Mouse (Mus musculus): ENCODE measurements around the gene Wdhd1. TPM values are rescaled to one million over a fixed set of nuclear protein-coding genes. Genes with fewer than 3 reads are reported as not detected.

Wdhd1 gene
- total and polyA plus RNA-seq, 2 experiments from 2014 or later, result 8.8 to 12.3 TPM

GRCm38 (mm10) chr14:47286215-47286614, 9.6 kb upstream of the Wdhd1 start:
- Histone ChIP-seq H3K4me3 (ENCODE audit: low read depth, low read length) (no peak overlapping the region), H3K9ac (replicated peaks; ENCODE audit: low read length, poor library complexity, severe bottlenecking) (no peak overlapping the region), H3K4me2 (ENCODE audit: low read depth, low read length, poor library complexity, severe bottlenecking) (no peak overlapping the region), H3K27me3 (ENCODE audit: insufficient read depth, low read length) (no peaks in the 10 kb centered on the region), H3K27ac (ENCODE audit: low read depth, low read length) (no peak overlapping the region), H3K36me3 (ENCODE audit: insufficient read depth, low read length) (peaks cover 5% of the 10 kb centered on the region; the same call in 1 of the 2 replicates), H3K4me1 (ENCODE audit: insufficient read depth, low read length) (no peaks in the 10 kb centered on the region), H3K9me3 (ENCODE audit: low read length) (no peaks in the 10 kb centered on the region)
- TF ChIP-seq CTCF (IDR thresholded peaks at IDR 0.05), result no peak
- DNase-seq (ENCODE audit: low spot score) (no peak), ATAC-seq (ENCODE audit: low FRiP score) (no peak)
- 90% methylated on average over 1 of the region's 1 CpGs for WGBS

- ATAC-seq (ENCODE audit: low FRiP score) (no peak), DNase-seq (ENCODE audit: low spot score) (no peak)
- peaks cover 2% of the 10 kb centered on the region; the same call in 1 of the 2 replicates for H3K36me3 ChIP-seq (ENCODE audit: insufficient read depth, low read length)
- H3K27ac ChIP-seq (ENCODE audit: low read depth, low read length), result no peak overlapping the region
- no peak for TF ChIP-seq CTCF (IDR thresholded peaks at IDR 0.05)
- no peak overlapping the region for H3K4me2 ChIP-seq (ENCODE audit: low read depth, low read length, poor library complexity, severe bottlenecking)
- WGBS, result 100% methylated on average over 2 of the region's 2 CpGs
- H3K9me3 ChIP-seq (ENCODE audit: low read length), result no peaks in the 10 kb centered on the region
- no peaks in the 10 kb centered on the region for H3K27me3 ChIP-seq (ENCODE audit: insufficient read depth, low read length)
- H3K4me3 ChIP-seq (ENCODE audit: low read depth, low read length), result no peak overlapping the region
- H3K4me1 ChIP-seq (ENCODE audit: insufficient read depth, low read length), result no peaks in the 10 kb centered on the region
- H3K9ac ChIP-seq (replicated peaks; ENCODE audit: low read length, poor library complexity, severe bottlenecking), result no peak overlapping the region
Observed at GRCm38 (mm10) chr14:47285271-47285670, 8.6 kb upstream of the Wdhd1 start.

- no peak for TF ChIP-seq CTCF (IDR thresholded peaks at IDR 0.05)
- H3K4me2 ChIP-seq (ENCODE audit: low read depth, low read length, poor library complexity, severe bottlenecking), result no peak overlapping the region
- 95% methylated on average over 7 of the region's 7 CpGs for WGBS
- H3K27me3 ChIP-seq (ENCODE audit: insufficient read depth, low read length), result no peaks in the 10 kb centered on the region
- no peaks in the 10 kb centered on the region for H3K9me3 ChIP-seq (ENCODE audit: low read length)
- no peaks in the 10 kb centered on the region for H3K36me3 ChIP-seq (ENCODE audit: insufficient read depth, low read length)
- no peak overlapping the region for H3K27ac ChIP-seq (ENCODE audit: low read depth, low read length)
- H3K4me1 ChIP-seq (ENCODE audit: insufficient read depth, low read length), result no peaks in the 10 kb centered on the region
- no peak overlapping the region for H3K4me3 ChIP-seq (ENCODE audit: low read depth, low read length)
- ATAC-seq (ENCODE audit: low FRiP score), result no peak
- H3K9ac ChIP-seq (replicated peaks; ENCODE audit: low read length, poor library complexity, severe bottlenecking), result no peak overlapping the region
- DNase-seq (ENCODE audit: low spot score), result no peak
Observed at GRCm38 (mm10) chr14:47283568-47283967, 6.9 kb upstream of the Wdhd1 start.

- Histone ChIP-seq H3K36me3 (ENCODE audit: insufficient read depth, low read length) (no peaks in the 10 kb centered on the region), H3K4me2 (ENCODE audit: low read depth, low read length, poor library complexity, severe bottlenecking) (no peak overlapping the region), H3K4me3 (ENCODE audit: low read depth, low read length) (no peak overlapping the region), H3K27me3 (ENCODE audit: insufficient read depth, low read length) (no peaks in the 10 kb centered on the region), H3K9me3 (ENCODE audit: low read length) (no peaks in the 10 kb centered on the region), H3K4me1 (ENCODE audit: insufficient read depth, low read length) (no peaks in the 10 kb centered on the region), H3K27ac (ENCODE audit: low read depth, low read length) (no peak overlapping the region), H3K9ac (replicated peaks; ENCODE audit: low read length, poor library complexity, severe bottlenecking) (no peak overlapping the region)
- ATAC-seq (ENCODE audit: low FRiP score) (no peak), DNase-seq (ENCODE audit: low spot score) (no peak)
- WGBS, result 96% methylated on average over 4 of the region's 4 CpGs
- TF ChIP-seq CTCF (IDR thresholded peaks at IDR 0.05), result no peak
Observed at GRCm38 (mm10) chr14:47281535-47281934, 4.9 kb upstream of the Wdhd1 start.

- ATAC-seq (ENCODE audit: low FRiP score) (no peak), DNase-seq (ENCODE audit: low spot score) (no peak)
- Histone ChIP-seq H3K27ac (ENCODE audit: low read depth, low read length) (no peak overlapping the region), H3K4me2 (ENCODE audit: low read depth, low read length, poor library complexity, severe bottlenecking) (no peak overlapping the region), H3K9me3 (ENCODE audit: low read length) (no peaks in the 10 kb centered on the region), H3K27me3 (ENCODE audit: insufficient read depth, low read length) (no peaks in the 10 kb centered on the region), H3K4me3 (ENCODE audit: low read depth, low read length) (no peak overlapping the region), H3K4me1 (ENCODE audit: insufficient read depth, low read length) (no peaks in the 10 kb centered on the region), H3K9ac (replicated peaks; ENCODE audit: low read length, poor library complexity, severe bottlenecking) (no peak overlapping the region), H3K36me3 (ENCODE audit: insufficient read depth, low read length) (no peaks in the 10 kb centered on the region)
- peak; percentile 33 for TF ChIP-seq CTCF (IDR thresholded peaks at IDR 0.05)
- 79% methylated on average over 2 of the region's 2 CpGs for WGBS
Observed at GRCm38 (mm10) chr14:47279058-47279457, 2.4 kb upstream of the Wdhd1 start.

- peak; percentile 19 for DNase-seq (ENCODE audit: low spot score)
- Histone ChIP-seq H3K9me3 (ENCODE audit: low read length) (no peaks in the 10 kb centered on the region), H3K4me1 (ENCODE audit: insufficient read depth, low read length) (no peaks in the 10 kb centered on the region), H3K4me3 (ENCODE audit: low read depth, low read length) (peak overlapping the region; percentile 90), H3K27ac (ENCODE audit: low read depth, low read length) (peak overlapping the region; percentile 86), H3K4me2 (ENCODE audit: low read depth, low read length, poor library complexity, severe bottlenecking) (peak overlapping the region; percentile 58), H3K27me3 (ENCODE audit: insufficient read depth, low read length) (no peaks in the 10 kb centered on the region), H3K36me3 (ENCODE audit: insufficient read depth, low read length) (no peaks in the 10 kb centered on the region), H3K9ac (replicated peaks; ENCODE audit: low read length, poor library complexity, severe bottlenecking) (peak overlapping the region; percentile 78)
- no peak for TF ChIP-seq CTCF (IDR thresholded peaks at IDR 0.05)
- peak; percentile 31; the same call in 1 of the 2 replicates for ATAC-seq (ENCODE audit: low FRiP score)
- WGBS, result 3% methylated on average over 22 of the region's 22 CpGs
Observed at GRCm38 (mm10) chr14:47276036-47276603, 537 bp downstream of the Wdhd1 start.
